Mouse (Mus musculus): Measurements from ENCODE around the gene Eif4a2.

GRCm38 (mm10) chr16:23106121-23106520 lies 1.1 kb upstream of the Eif4a2 start:
- no peak for TF ChIP-seq POLR2A (IDR thresholded peaks at IDR 0.05; ENCODE audit: insufficient read depth, low read depth, low read length)
- TF ChIP-seq CTCF (IDR thresholded peaks at IDR 0.05), result no peak
